Mouse (Mus musculus): ENCODE data around the gene Dctn1. TPM values are rescaled to one million over a fixed set of nuclear protein-coding genes. Genes with fewer than 3 reads are reported as not detected.

Dctn1 gene
- polyA plus RNA-seq, 1 experiment from 2014 or later, result 65.9 TPM

DNA sequence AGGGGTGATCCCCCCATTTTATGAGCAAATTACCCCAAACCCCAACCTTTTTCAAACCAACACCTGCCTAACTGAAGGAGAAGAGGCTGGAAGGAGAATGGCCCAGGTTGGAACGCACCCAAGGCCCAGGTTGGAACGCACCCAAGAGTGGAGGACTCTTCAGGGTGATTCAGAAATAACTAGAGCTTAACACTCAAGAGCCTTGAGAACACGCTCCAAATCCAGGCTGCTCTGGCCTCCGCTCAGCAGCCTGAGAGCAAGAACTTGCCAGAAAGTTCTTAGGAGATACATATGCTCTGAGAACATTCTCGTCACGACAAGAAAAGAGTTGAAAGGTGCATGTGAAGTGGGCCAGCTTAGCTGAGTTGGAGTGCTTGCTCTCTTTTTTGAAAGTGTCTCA is 79.4 kb downstream of the Dctn1 start:
- ATAC-seq (ENCODE audit: extremely low read depth, insufficient number of reproducible peaks, low FRiP score, low TSS enrichment), result no peak
- Histone ChIP-seq H3K36me3 (no peaks in the 10 kb centered on the region), H3K9me3 (no peaks in the 10 kb centered on the region), H3K27ac (replicated peaks) (peak overlapping the region; percentile 58), H3K4me3 (no peak overlapping the region), H3K9ac (no peak overlapping the region), H3K4me1 (peaks cover 29% of the 10 kb centered on the region), H3K4me2 (no peak overlapping the region), H3K27me3 (replicated peaks) (peaks cover 14% of the 10 kb centered on the region)
- 49% methylated on average over 6 of the region's 6 CpGs for WGBS

DNA sequence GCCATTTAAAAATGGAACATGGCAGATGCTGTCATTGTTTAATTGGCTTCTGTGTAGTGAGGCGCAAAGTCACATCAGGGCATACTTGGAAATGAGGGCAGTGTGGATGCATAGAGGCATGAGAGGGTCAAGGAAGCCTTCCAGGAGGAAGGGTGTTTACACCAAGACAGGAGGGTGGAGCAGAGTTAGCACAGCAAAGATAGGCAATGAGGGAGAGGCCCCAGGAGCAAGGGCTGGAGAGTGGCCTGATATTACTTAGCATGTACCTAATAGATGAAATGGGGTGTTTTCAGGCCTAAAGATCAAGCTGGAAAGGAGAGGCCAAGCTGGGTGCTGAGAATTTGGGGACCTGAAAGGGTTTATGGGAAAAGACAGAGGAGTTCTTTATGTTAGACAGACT is 80.3 kb downstream of the Dctn1 start:
- Histone ChIP-seq H3K27ac (replicated peaks) (no peak overlapping the region), H3K9ac (no peak overlapping the region), H3K27me3 (replicated peaks) (peaks cover 5% of the 10 kb centered on the region), H3K36me3 (no peaks in the 10 kb centered on the region), H3K4me1 (peaks cover 30% of the 10 kb centered on the region), H3K9me3 (no peaks in the 10 kb centered on the region), H3K4me2 (no peak overlapping the region), H3K4me3 (no peak overlapping the region)
- no peak for ATAC-seq (ENCODE audit: extremely low read depth, insufficient number of reproducible peaks, low FRiP score, low TSS enrichment)
- 92% methylated on average over 1 of the region's 1 CpGs for WGBS

- WGBS, result 94% methylated on average over 4 of the region's 4 CpGs
- Histone ChIP-seq H3K27ac (replicated peaks) (no peak overlapping the region), H3K4me2 (no peak overlapping the region; the same call in 1 of the 2 replicates), H3K9ac (no peak overlapping the region), H3K36me3 (no peaks in the 10 kb centered on the region), H3K27me3 (replicated peaks) (no peaks in the 10 kb centered on the region), H3K4me1 (peaks cover 30% of the 10 kb centered on the region), H3K4me3 (no peak overlapping the region), H3K9me3 (no peaks in the 10 kb centered on the region)
- ATAC-seq (ENCODE audit: extremely low read depth, insufficient number of reproducible peaks, low FRiP score, low TSS enrichment), result no peak
Observed at GRCm38 (mm10) chr6:83246750-83247149, 81.0 kb downstream of the Dctn1 start.

- no peak overlapping the region; the same call in 1 of the 2 replicates for H3K4me2 ChIP-seq
- 93% methylated on average over 2 of the region's 2 CpGs for WGBS
- H3K4me3 ChIP-seq, result no peak overlapping the region
- H3K36me3 ChIP-seq, result no peaks in the 10 kb centered on the region
- peaks cover 30% of the 10 kb centered on the region for H3K4me1 ChIP-seq
- no peaks in the 10 kb centered on the region for H3K9me3 ChIP-seq
- no peak for ATAC-seq (ENCODE audit: extremely low read depth, insufficient number of reproducible peaks, low FRiP score, low TSS enrichment)
- H3K27me3 ChIP-seq (replicated peaks), result no peaks in the 10 kb centered on the region
- no peak overlapping the region for H3K27ac ChIP-seq (replicated peaks)
- no peak overlapping the region for H3K9ac ChIP-seq
Observed at GRCm38 (mm10) chr6:83247153-83247552, 81.4 kb downstream of the Dctn1 start.

Other genes with a start within 250 kb of the Dctn1 start
- 0.52 and 0.78 TPM in 2 replicates for gene Sema4f, start 226.2 kb upstream of the Dctn1 start, polyA plus RNA-seq (2015; fragmentation: Nextera tagmentation; extraction: Ambion mirVana)
- 1.5 and 1.7 TPM in 2 replicates for gene M1ap, start 219.0 kb upstream of the Dctn1 start, polyA plus RNA-seq (2015; fragmentation: Nextera tagmentation; extraction: Ambion mirVana)
- gene Dok1, start 132.4 kb upstream of the Dctn1 start, polyA plus RNA-seq (2015; fragmentation: Nextera tagmentation; extraction: Ambion mirVana), result 7.6 and 9.3 TPM in 2 replicates
- gene Loxl3, start 131.7 kb upstream of the Dctn1 start, polyA plus RNA-seq (2015; fragmentation: Nextera tagmentation; extraction: Ambion mirVana), result 6.9 and 7.1 TPM in 2 replicates
- 120 and 123 TPM in 2 replicates for gene Aup1, start 111.4 kb upstream of the Dctn1 start, polyA plus RNA-seq (2015; fragmentation: Nextera tagmentation; extraction: Ambion mirVana)
- gene Htra2, start 110.6 kb upstream of the Dctn1 start, polyA plus RNA-seq (2015; fragmentation: Nextera tagmentation; extraction: Ambion mirVana), result 80.2 and 94.2 TPM in 2 replicates
- 0.41 and 0.62 TPM in 2 replicates for gene Dqx1, start 108.1 kb upstream of the Dctn1 start, polyA plus RNA-seq (2015; fragmentation: Nextera tagmentation; extraction: Ambion mirVana)
- gene Tlx2, start 95.6 kb upstream of the Dctn1 start, polyA plus RNA-seq (2015; fragmentation: Nextera tagmentation; extraction: Ambion mirVana), result 0.23 and 1.0 TPM in 2 replicates
- 14.8 and 19.5 TPM in 2 replicates for gene Pcgf1, start 88.1 kb upstream of the Dctn1 start, polyA plus RNA-seq (2015; fragmentation: Nextera tagmentation; extraction: Ambion mirVana)
- 0.20 TPM in 1 of 2 replicates, not detected in the other for gene Lbx2, start 79.6 kb upstream of the Dctn1 start, polyA plus RNA-seq (2015; fragmentation: Nextera tagmentation; extraction: Ambion mirVana)
- 1.5 and 1.7 TPM in 2 replicates for gene Ccdc142, start 64.3 kb upstream of the Dctn1 start, polyA plus RNA-seq (2015; fragmentation: Nextera tagmentation; extraction: Ambion mirVana)
- gene Gm42688, start 64.3 kb upstream of the Dctn1 start, polyA plus RNA-seq (2015; fragmentation: Nextera tagmentation; extraction: Ambion mirVana), result 1.6 TPM in 2 replicates
- 134 and 176 TPM in 2 replicates for gene Mrpl53, start 56.9 kb upstream of the Dctn1 start, polyA plus RNA-seq (2015; fragmentation: Nextera tagmentation; extraction: Ambion mirVana)
- gene Mogs, start 50.4 kb upstream of the Dctn1 start, polyA plus RNA-seq (2015; fragmentation: Nextera tagmentation; extraction: Ambion mirVana), result 18.5 and 22.0 TPM in 2 replicates
- 88.8 and 99.2 TPM in 2 replicates for gene Wbp1, start 44.4 kb upstream of the Dctn1 start, polyA plus RNA-seq (2015; fragmentation: Nextera tagmentation; extraction: Ambion mirVana)
- gene Ino80b, start 40.5 kb upstream of the Dctn1 start, polyA plus RNA-seq (2015; fragmentation: Nextera tagmentation; extraction: Ambion mirVana), result 8.2 and 8.7 TPM in 2 replicates
- 19.5 and 21.6 TPM in 2 replicates for gene Rtkn, start 30.5 kb upstream of the Dctn1 start, polyA plus RNA-seq (2015; fragmentation: Nextera tagmentation; extraction: Ambion mirVana)
- gene Wdr54, start 9.5 kb upstream of the Dctn1 start, polyA plus RNA-seq (2015; fragmentation: Nextera tagmentation; extraction: Ambion mirVana), result 7.0 and 7.5 TPM in 2 replicates
- gene 1700003E16Rik, start 9.5 kb upstream of the Dctn1 start, polyA plus RNA-seq (2015; fragmentation: Nextera tagmentation; extraction: Ambion mirVana), result 0.55 and 0.64 TPM in 2 replicates
- gene Slc4a5, start 53.9 kb downstream of the Dctn1 start, polyA plus RNA-seq (2015; fragmentation: Nextera tagmentation; extraction: Ambion mirVana), result 0.11 and 0.37 TPM in 2 replicates
- 27.6 and 30.9 TPM in 2 replicates for gene Mthfd2, start 160.0 kb downstream of the Dctn1 start, polyA plus RNA-seq (2015; fragmentation: Nextera tagmentation; extraction: Ambion mirVana)
- 30.4 and 30.7 TPM in 2 replicates for gene Mob1a, start 160.1 kb downstream of the Dctn1 start, polyA plus RNA-seq (2015; fragmentation: Nextera tagmentation; extraction: Ambion mirVana)
- gene Bola3, start 183.2 kb downstream of the Dctn1 start, polyA plus RNA-seq (2015; fragmentation: Nextera tagmentation; extraction: Ambion mirVana), result 233 and 264 TPM in 2 replicates